Mouse (Mus musculus) hindbrain, embryonic 14.5 days (tissue): Measurements from ENCODE around the gene Gas7. TPM values are rescaled to one million over a fixed set of nuclear protein-coding genes. Genes with fewer than 3 reads are reported as not detected.
A peak's percentile ranks its signal among the peaks of the same experiment; 100 is the strongest.

Source experiments
- ATAC-seq: fragments of 200-750 bp; cut with Nextera tagmentation; 2 replicates; pipeline ENCODE4 v1.8.0; 2017; ENCODE audit warnings: moderate number of reproducible peaks, mild to moderate bottlenecking, moderate TSS enrichment, moderate library complexity; ENCODE audit not compliant: low FRiP score
- DNase-seq: peaks from one replicate; pipeline ENCODE4 v3.0.0-alpha.2; 2015; ENCODE audit warnings: low spot score
- H3K27ac ChIP-seq: fragments of 300-500 bp; sonication (generic); 2 replicates; pipeline ENCODE4 v1.5.1; 2014; ENCODE audit warnings: mild to moderate bottlenecking, moderate library complexity
- H3K27me3 ChIP-seq: fragments of 300-500 bp; sonication (generic); 2 replicates; pipeline ENCODE4 v1.6.1; 2014; ENCODE audit warnings: mild to moderate bottlenecking, low read length, mixed read lengths; ENCODE audit not compliant: control insufficient read depth, insufficient read depth
- H3K36me3 ChIP-seq: fragments of 300-500 bp; sonication (generic); replicated peaks from 2 replicates; pipeline ENCODE4 v1.6.1; 2014; ENCODE audit not compliant: control insufficient read depth, insufficient read depth
- H3K4me1 ChIP-seq: fragments of 300-500 bp; sonication (generic); replicated peaks from 2 replicates; pipeline ENCODE4 v1.6.1; 2014; ENCODE audit warnings: antibody characterized with exemption, low read length, mixed read lengths; ENCODE audit not compliant: control insufficient read depth, insufficient read depth
- H3K4me2 ChIP-seq: fragments of 300-500 bp; sonication (generic); replicated peaks from 2 replicates; pipeline ENCODE4 v1.6.1; 2014; ENCODE audit warnings: mild to moderate bottlenecking, moderate library complexity
- H3K4me3 ChIP-seq: fragments of 300-500 bp; sonication (generic); replicated peaks from 2 replicates; pipeline ENCODE4 v1.5.1; 2014; ENCODE audit warnings: mild to moderate bottlenecking, low read length
- H3K9ac ChIP-seq: fragments of 300-500 bp; sonication (generic); 2 replicates; pipeline ENCODE4 v1.6.1; 2014
- H3K9me3 ChIP-seq: fragments of 300-500 bp; sonication (generic); 2 replicates; pipeline ENCODE4 v1.6.1; 2016; ENCODE audit warnings: low read length; ENCODE audit not compliant: control insufficient read depth
- WGBS: fragments of 180-500 bp; shearing (Covaris S2); extraction: QIAGEN DNeasy Blood & Tissue Kit; methylation state at CpG from one replicate; pipeline ENCODE4 v1.1.7; 2014; 5-methylcytosine and 5-hydroxymethylcytosine counted together
- polyA plus RNA-seq: library from polyadenylated mRNA; unstranded; fragments of >200 nt; fragmentation: Nextera tagmentation; extraction: Ambion mirVana; gene quantifications from 2 replicates; pipeline ENCODE4 v1.2.1, GENCODE M21; 2014

The Gas7 gene
- polyA plus RNA-seq, result 19.4 and 21.8 TPM in 2 replicates

DNA sequence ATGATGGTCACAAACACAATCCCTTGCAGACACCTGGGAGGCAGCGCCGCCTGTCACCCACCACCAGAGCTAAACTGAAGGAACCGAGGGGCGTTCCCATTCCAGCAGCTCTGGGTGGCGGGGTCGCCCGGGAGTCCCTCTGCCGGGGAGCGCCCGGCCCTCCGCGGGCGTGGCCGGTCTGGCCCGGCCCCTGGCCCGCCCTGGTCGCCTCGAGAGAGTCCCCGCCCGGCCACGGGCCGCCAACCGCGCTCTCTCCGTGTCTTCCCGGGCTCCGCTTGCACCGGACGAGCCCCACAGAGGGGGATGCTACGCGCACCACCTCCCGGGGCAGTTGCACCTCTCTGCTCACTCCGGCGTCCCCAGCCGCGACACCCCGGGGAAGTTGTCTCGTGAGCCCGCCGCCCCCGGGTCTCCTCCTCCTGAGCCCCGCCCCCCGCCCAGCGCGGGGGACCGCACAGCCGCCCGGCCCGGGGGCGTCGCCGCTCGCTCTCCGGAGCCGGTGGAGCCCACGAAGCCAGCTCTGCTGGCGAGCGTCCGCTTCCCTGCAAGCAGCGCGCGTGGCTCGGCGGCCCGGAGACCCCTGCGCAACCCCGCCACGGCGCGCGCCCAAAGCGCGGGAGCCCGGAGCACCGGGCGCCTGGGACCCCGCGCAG is at the start of gene Gas7:
TSS of gene Gas7 (plus strand) at position 564 of the 653 bp plus-strand sequence.
- no peaks in the 10 kb centered on the region for H3K9me3 ChIP-seq
- ATAC-seq (peak; percentile 77), DNase-seq (peak; percentile 45)
- no peaks in the 10 kb centered on the region for H3K4me1 ChIP-seq
- H3K36me3 ChIP-seq, result no peaks in the 10 kb centered on the region
- peaks cover 12% of the 10 kb centered on the region for H3K27me3 ChIP-seq
- H3K4me3 ChIP-seq, result peak within 1 kb of the TSS; percentile 73
- under 1% methylated on average over 66 of the region's 78 CpGs for WGBS
- peak within 1 kb of the TSS; percentile 79 for H3K9ac ChIP-seq
- peak within 1 kb of the TSS; percentile 98 for H3K4me2 ChIP-seq
- 0 out of 2 replicates have a peak within 1 kb of the TSS, but pooled peaks have one; percentile 28 for H3K27ac ChIP-seq

DNA sequence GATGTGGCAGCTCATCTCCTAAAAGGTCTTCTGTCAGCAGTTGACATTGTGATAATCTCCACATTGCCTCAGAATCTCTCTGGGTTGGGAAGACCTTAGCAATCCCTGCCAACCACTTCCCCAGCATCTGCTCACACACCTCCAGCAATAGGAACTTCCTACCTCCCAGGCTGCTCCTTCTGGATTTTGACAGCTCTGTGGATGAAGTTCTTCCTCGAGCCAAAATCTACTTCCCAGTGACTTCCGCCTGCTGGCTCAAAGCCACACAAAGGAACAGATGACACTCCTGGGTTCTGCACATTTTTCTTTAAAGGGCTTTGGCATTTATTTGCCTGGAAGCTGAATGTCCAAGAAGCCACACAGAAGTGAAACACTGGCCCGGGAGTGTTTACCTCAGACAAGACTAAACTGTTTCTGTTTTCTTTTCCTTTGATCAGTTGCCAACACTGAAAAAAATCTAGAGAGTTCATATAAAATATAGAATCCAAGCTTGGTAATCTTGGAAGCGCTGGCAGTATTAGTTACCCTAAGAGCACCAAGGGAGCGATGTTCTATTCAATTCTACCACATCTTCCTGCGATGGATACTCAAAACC is 40.8 kb upstream of the Gas7 start:
- 86% methylated on average over 6 of the region's 6 CpGs for WGBS
- Histone ChIP-seq H3K27me3 (no peaks in the 10 kb centered on the region), H3K4me1 (no peaks in the 10 kb centered on the region), H3K36me3 (no peaks in the 10 kb centered on the region), H3K4me2 (no peak overlapping the region), H3K9ac (no peak overlapping the region), H3K27ac (no peak overlapping the region), H3K9me3 (no peaks in the 10 kb centered on the region; the same call in 1 of the 2 replicates), H3K4me3 (no peak overlapping the region)
- DNase-seq (no peak), ATAC-seq (no peak)

DNA sequence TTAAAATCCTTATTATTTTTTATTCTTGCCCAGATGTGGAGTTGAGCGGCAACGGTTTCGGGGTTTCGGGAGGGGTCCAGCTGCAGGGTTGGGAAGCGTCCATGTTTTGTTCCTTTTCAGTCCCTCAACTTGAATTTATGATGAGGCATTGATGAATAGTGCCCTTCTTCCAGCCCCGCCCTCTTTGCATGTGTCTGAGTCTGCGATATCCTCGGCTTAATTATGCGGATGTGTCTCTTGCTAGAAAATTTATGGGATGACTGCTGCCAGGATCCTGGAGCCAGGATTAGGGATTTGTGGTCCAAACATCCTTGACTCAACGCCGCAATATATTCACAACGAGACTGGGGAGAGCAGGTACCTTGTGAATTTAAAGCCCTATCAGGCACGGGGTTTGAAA is 31.7 kb upstream of the Gas7 start:
- Histone ChIP-seq H3K9me3 (no peaks in the 10 kb centered on the region), H3K4me3 (no peak overlapping the region), H3K36me3 (no peaks in the 10 kb centered on the region), H3K27ac (no peak overlapping the region), H3K4me2 (no peak overlapping the region), H3K9ac (no peak overlapping the region), H3K27me3 (no peaks in the 10 kb centered on the region), H3K4me1 (no peaks in the 10 kb centered on the region)
- ATAC-seq, result no peak
- WGBS, result 65% methylated on average over 13 of the region's 13 CpGs
- DNase-seq, result no peak

DNA sequence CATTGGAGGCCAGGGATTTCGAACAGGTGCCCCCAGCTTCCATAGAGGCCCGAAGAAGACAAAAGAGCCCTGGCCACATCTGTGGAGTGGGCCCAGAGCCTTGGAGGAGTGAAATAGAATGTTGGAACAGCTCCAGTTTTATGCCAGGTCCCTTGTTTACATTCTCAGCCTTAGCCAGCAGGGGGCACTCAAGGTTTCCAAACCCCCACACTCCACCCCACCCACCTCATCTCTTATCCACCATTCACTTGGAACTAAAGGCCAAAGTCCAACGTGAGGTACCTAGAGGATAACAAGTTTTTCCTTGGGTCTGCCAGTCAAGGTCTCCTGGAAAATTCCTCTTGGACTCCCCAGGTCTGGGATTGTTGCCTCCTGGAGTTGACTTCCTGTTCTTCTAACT is 27.0 kb upstream of the Gas7 start:
- WGBS, result 45% methylated on average over 3 of the region's 3 CpGs
- H3K4me3 ChIP-seq, result no peak overlapping the region
- H3K27ac ChIP-seq, result no peak overlapping the region
- H3K4me2 ChIP-seq, result no peak overlapping the region
- no peak overlapping the region for H3K9ac ChIP-seq
- no peaks in the 10 kb centered on the region for H3K36me3 ChIP-seq
- ATAC-seq (no peak), DNase-seq (no peak)
- H3K9me3 ChIP-seq, result no peaks in the 10 kb centered on the region
- H3K27me3 ChIP-seq, result no peaks in the 10 kb centered on the region
- H3K4me1 ChIP-seq, result 0 out of 2 replicates have a peak, but pooled peaks cover 4% of the 10 kb centered on the region

DNA sequence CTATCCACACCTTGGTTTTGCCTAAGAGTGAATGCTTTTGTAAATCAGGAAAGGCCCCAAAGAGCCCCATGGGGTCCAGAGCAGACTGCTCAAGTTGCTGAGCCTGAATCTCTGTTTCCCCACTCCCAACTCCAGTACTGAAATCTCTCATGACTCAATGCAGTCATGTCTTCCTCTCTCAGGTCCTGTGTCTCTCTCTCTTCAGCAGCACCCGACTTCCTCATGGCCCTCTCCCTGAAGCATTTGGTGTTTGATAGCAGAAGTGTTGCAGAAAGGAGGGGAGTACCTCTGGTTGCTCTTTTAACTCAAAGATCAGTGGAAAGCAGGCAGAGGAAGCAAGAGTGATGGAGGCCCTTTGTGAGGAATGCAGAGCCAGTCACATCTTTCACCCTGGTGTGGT is 25.4 kb upstream of the Gas7 start:
- no peaks in the 10 kb centered on the region for H3K27me3 ChIP-seq
- WGBS, result 61% methylated on average over 1 of the region's 1 CpGs
- H3K4me2 ChIP-seq, result no peak overlapping the region
- ATAC-seq, result no peak
- no peaks in the 10 kb centered on the region for H3K36me3 ChIP-seq
- H3K9ac ChIP-seq, result no peak overlapping the region
- DNase-seq, result no peak
- no peaks in the 10 kb centered on the region for H3K9me3 ChIP-seq
- 0 out of 2 replicates have a peak, but pooled peaks cover 4% of the 10 kb centered on the region for H3K4me1 ChIP-seq
- H3K27ac ChIP-seq, result no peak overlapping the region
- no peak overlapping the region for H3K4me3 ChIP-seq

DNA sequence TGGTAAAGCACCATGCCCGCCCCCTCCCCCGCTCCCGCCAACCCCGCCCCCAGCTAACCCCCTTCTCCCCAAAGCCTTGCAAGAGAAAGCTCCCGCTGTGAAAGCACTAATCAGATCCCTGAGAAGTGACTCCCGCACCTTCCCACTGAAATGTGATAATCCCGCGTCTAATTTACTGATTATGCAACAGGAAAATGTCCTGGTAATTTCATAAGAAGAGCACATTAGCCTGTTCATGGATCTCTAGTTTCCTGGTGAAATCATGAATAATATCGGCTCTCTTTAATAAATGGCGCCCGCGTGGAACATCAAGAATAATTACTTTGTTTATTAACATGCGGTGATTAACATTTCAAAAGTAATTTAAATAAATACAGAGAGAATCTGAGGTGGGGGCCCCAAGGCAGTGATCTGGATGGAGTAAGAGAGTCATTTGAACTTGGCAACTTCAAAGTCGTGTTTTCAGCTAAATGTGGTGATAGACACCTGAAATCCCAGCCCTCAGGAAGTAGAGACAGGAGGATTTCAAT is 24.1 kb upstream of the Gas7 start:
- Histone ChIP-seq H3K27me3 (no peaks in the 10 kb centered on the region), H3K9me3 (no peaks in the 10 kb centered on the region), H3K4me2 (no peak overlapping the region), H3K4me1 (0 out of 2 replicates have a peak, but pooled peaks cover 4% of the 10 kb centered on the region), H3K9ac (no peak overlapping the region), H3K36me3 (no peaks in the 10 kb centered on the region), H3K4me3 (no peak overlapping the region), H3K27ac (no peak overlapping the region)
- peak; percentile 44 for DNase-seq
- 24% methylated on average over 14 of the region's 14 CpGs for WGBS
- ATAC-seq, result peak; percentile 34; the same call in 1 of the 2 replicates

DNA sequence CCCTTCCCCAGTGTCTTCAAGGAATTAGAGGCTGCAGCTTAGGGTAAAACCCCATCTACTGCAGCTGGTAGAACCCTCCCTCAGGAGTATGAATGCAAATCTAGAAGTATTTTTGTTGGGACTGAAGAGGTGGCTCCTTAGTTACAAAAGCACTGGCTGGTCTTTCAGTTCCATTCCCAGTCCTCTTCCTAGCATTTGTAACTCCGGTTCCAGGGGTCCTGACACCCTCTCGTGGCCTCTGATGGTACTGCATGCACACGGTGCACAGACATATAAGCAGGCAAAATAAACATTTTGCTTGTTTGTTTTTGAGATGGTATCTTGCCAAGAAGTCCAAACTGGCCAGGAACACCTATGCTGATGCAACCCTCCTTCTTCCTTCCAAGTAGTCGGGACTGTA is 23.4 kb upstream of the Gas7 start:
- Histone ChIP-seq H3K9me3 (no peaks in the 10 kb centered on the region), H3K4me3 (no peak overlapping the region), H3K4me1 (0 out of 2 replicates have a peak, but pooled peaks cover 4% of the 10 kb centered on the region), H3K27ac (no peak overlapping the region), H3K27me3 (no peaks in the 10 kb centered on the region), H3K4me2 (no peak overlapping the region), H3K9ac (no peak overlapping the region), H3K36me3 (no peaks in the 10 kb centered on the region)
- ATAC-seq (no peak), DNase-seq (no peak)
- WGBS, result 67% methylated on average over 4 of the region's 4 CpGs

DNA sequence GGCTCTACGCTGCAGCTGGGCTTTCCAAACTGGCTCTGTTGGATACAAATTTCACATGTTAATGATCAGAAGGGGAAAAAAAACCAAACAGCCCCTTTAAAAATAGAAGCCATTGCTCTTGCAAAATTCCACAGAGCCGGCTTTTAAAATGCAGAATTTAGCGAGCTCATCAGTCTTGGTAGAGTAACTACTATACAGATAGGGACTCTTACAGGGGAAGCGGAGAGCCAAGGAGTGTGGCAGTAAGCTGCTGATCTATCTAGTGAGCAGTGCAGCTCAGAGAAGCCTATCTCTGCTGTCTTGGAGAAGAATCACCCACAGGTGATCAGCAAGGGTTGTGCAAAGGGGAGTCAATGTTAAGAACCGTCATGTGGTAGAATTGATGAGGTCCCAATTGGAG is 21.5 kb upstream of the Gas7 start:
- Histone ChIP-seq H3K9ac (no peak overlapping the region), H3K9me3 (no peaks in the 10 kb centered on the region), H3K4me3 (no peak overlapping the region), H3K4me2 (no peak overlapping the region), H3K27ac (no peak overlapping the region), H3K4me1 (0 out of 2 replicates have a peak, but pooled peaks cover 4% of the 10 kb centered on the region), H3K27me3 (no peaks in the 10 kb centered on the region), H3K36me3 (no peaks in the 10 kb centered on the region)
- DNase-seq (no peak), ATAC-seq (no peak)
- 87% methylated on average over 5 of the region's 5 CpGs for WGBS

DNA sequence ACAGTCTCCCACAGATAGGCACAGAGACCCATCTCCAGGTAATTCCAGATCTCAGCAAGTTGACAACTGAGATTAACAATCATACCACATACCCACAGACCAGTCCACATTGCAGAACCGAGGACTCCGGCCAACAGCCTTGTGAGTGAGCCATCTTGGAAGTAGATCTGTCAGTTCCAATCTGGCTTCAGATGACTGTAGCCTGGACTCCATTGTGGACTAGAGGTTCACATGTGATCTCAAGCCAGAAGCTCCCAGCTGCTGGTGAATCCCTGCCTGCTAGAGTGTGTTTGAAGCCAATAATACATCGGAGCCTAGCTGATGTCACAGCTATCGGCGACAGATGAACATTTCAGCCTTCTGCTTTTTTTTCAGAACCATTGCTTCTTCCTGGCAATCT is 16.5 kb upstream of the Gas7 start:
- no peak for ATAC-seq
- no peak overlapping the region for H3K27ac ChIP-seq
- H3K9me3 ChIP-seq, result no peaks in the 10 kb centered on the region
- no peak for DNase-seq
- H3K4me1 ChIP-seq, result no peaks in the 10 kb centered on the region
- no peak overlapping the region for H3K4me3 ChIP-seq
- no peaks in the 10 kb centered on the region for H3K27me3 ChIP-seq
- no peaks in the 10 kb centered on the region for H3K36me3 ChIP-seq
- WGBS, result 94% methylated on average over 5 of the region's 5 CpGs
- no peak overlapping the region for H3K4me2 ChIP-seq
- H3K9ac ChIP-seq, result no peak overlapping the region
